Mouse (Mus musculus): ENCODE results near the gene Kcnk7. TPM values are rescaled to one million over a fixed set of nuclear protein-coding genes. Genes with fewer than 3 reads are reported as not detected.
A peak's percentile ranks its signal among the peaks of the same experiment; 100 is the strongest.

The Kcnk7 gene
- total RNA-seq, 2 experiments from 2014 or later = not detected

- DNase-seq (ENCODE audit: low spot score) = no peak
- intact Hi-C loops (cut with DNase I) = no loop called here
Measured at GRCm38 (mm10) chr19:5722848-5723425, 18.8 kb downstream of the Kcnk7 start.

- no peak for DNase-seq (ENCODE audit: low spot score)
- intact Hi-C loops (cut with DNase I) = no loop called here
Measured at GRCm38 (mm10) chr19:5723934-5724548, 19.9 kb downstream of the Kcnk7 start.

DNA sequence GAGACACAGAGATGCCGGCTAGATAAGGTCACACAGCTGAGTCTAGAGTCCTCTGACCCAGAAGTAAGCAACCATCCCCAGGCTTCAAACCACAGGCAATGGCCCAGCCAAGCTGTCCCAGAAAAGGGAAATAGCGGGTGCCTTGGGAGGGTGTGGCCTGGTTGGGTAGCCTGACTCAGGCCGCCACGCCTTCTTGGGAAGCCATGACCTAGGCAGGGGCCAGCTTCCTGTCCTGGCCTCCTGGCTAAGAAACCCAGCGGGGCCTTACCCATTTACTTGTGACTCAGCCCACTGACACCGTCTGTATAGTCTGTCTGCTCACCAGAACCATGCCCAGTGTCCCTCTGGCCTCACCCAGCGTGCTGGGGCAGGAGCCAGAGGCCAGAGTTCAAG lies 20.4 kb downstream of the Kcnk7 start:
- peak; percentile 82 for DNase-seq (ENCODE audit: low spot score)
- intact Hi-C loops (cut with DNase I) = no loop called here

- DNase-seq (ENCODE audit: low spot score) = peak; percentile 72
- intact Hi-C loops (cut with DNase I) = loop anchor here (5.0 kb wide), 2 partner anchors 78 to 122 kb away; no protein-coding TSS in a partner anchor
Measured at GRCm38 (mm10) chr19:5725029-5725707, 21.0 kb downstream of the Kcnk7 start.

DNA sequence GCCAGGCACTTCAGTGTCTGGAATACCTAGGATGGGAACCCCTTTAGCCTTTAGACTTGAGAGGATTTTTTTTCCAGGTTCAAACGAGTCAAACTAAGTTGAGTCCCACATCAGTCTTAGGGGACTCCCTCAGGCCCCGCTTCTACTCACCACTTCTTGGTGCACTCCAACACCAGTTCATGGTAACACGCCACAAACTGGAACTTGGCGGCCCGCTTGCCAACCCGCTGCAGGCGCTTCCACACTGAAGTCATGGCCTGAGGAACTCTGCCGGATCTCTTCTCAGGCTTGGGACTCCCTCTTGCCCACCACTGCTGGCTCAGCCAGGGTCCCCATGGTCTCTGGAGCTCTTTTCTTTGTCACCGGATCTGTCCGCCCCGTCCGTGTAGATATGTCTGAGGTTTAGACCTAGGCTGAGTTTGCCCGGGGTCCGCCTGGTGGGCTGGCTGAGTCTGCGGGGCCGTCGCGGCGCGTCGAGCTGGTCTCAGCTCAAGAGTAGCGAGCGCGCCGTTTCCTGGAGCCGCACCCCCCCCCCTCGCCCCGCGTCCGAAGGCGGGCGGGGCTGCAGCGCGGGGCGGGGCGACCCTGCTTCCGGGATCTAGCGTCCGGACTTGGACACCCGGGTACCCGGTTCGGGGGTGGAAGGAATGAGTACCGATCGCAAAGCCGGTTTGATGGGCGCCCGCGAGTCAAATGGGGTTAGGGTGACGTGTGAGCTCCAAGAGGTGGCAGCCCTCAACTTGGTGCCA lies 21.8 kb downstream of the Kcnk7 start, which contains the start of gene Ehbp1l1:
Ehbp1l1 (minus strand) TSS at position 551 of the 749 bp plus-strand sequence.
- intact Hi-C loops (cut with DNase I) = loop anchor here (5.0 kb wide), 2 partner anchors 79 to 121 kb away; no protein-coding TSS in a partner anchor
- peak; percentile 60 for DNase-seq (ENCODE audit: low spot score)

DNA sequence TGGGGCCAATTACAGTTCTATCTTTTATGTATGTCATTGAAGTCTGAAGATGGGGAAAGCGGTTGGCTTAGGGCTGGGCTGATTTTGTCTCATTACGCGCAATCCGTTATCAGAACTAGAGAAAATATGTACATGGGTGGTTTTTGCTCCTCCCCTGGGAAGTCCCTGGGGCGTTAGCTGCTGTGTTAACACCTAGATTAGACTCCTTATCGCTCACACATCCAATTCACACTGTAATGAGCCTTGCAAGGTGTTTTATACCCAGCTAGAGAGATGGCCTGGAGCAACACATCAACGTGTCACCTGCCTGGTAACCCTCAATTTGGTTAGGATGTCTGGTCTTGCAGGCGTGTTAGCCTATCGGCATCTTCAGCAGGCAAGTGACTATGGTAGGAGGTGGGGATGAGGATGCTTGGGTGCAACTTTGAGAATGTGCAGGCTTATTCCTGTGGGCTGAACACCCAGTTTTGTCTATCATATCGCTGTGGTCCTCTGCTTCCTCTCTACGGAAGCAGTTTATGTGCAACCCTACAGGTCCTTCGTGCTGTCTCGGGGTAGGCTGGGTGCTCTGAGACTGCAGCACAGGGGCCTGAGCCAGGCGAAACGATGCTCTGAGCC lies 22.9 kb downstream of the Kcnk7 start:
- DNase-seq (ENCODE audit: low spot score) = no peak

DNA sequence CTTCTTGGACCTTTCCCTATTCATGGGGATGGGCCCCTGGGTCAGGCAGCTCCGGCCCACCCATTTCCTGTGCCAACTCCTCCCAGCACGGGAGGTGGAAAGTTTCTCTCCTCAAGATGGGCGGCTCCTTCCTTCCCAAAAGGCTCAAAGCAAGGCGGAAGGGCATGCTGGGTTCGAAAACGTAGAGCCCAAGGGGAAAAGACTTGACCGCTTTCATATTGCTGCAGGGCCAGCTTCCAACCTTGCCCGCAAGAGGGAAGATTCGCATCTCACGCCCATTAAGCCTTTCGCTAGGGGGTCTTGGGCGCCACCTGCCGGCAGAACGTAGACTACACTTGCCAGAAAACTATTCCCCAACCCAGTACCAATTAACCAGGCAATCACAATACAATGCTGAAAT lies 23.5 kb downstream of the Kcnk7 start:
- intact Hi-C loops (cut with DNase I) = loop anchor here (1.0 to 5.0 kb wide), 4 partner anchors 16 to 120 kb away; no protein-coding TSS in a partner anchor
- peak; percentile 78 for DNase-seq (ENCODE audit: low spot score)

More for the DNA sequence above, 22.9 kb downstream of the Kcnk7 start:
- intact Hi-C loops (cut with DNase I) = loop anchor here (1.0 to 5.0 kb wide), 3 partner anchors 36 to 120 kb away; no protein-coding TSS in a partner anchor

- DNase-seq (ENCODE audit: low spot score) = no peak
- intact Hi-C loops (cut with DNase I) = loop anchor here (1.0 to 5.0 kb wide), 3 partner anchors 18 to 118 kb away; no protein-coding TSS in a partner anchor
Measured at GRCm38 (mm10) chr19:5728631-5729443, 24.7 kb downstream of the Kcnk7 start.

DNA sequence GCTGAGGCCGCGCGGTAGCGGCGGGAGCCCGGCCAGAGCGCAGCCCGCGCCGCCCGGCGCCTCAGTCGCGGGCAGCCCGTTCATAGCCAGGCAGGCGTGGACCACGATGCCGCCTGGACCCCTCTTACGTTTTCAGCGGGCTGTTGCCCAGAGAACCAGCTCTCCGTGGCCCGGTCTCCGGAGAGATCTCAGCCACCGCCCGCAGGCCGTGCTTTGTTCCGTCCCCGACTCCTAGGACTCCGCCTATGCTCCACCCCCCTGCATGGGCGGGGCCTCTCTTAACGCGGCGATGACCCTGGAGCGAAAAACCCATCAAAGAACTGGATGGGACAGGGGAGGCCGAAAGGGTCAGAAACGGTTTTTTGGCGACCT lies 25.3 kb downstream of the Kcnk7 start, which contains the start of gene Fam89b:
Fam89b (minus strand) TSS at position 210 of the 372 bp plus-strand sequence.
- peak; percentile 83 for DNase-seq (ENCODE audit: low spot score)
- intact Hi-C loops (cut with DNase I) = loop anchor here (5.0 kb wide), 2 partner anchors 82 to 118 kb away; no protein-coding TSS in a partner anchor

GRCm38 (mm10) chr19:5730314-5731186 lies 26.4 kb downstream of the Kcnk7 start:
- intact Hi-C loops (cut with DNase I) = loop anchor here (2.0 kb wide), 1 partner anchor 40 kb away; the partner anchor contains the start of gene Scyl1
- DNase-seq (ENCODE audit: low spot score) = no peak

GRCm38 (mm10) chr19:5731264-5731978 lies 27.3 kb downstream of the Kcnk7 start:
- intact Hi-C loops (cut with DNase I) = loop anchor here (2.0 kb wide), 1 partner anchor 39 kb away; the partner anchor contains the start of gene Scyl1
- peak; percentile 84 for DNase-seq (ENCODE audit: low spot score)

- intact Hi-C loops (cut with DNase I) = no loop called here
- no peak for DNase-seq (ENCODE audit: low spot score)
Measured at GRCm38 (mm10) chr19:5734325-5734724, 30.2 kb downstream of the Kcnk7 start.

GRCm38 (mm10) chr19:5739446-5739845 lies 35.3 kb downstream of the Kcnk7 start:
- intact Hi-C loops (cut with DNase I) = no loop called here

DNA sequence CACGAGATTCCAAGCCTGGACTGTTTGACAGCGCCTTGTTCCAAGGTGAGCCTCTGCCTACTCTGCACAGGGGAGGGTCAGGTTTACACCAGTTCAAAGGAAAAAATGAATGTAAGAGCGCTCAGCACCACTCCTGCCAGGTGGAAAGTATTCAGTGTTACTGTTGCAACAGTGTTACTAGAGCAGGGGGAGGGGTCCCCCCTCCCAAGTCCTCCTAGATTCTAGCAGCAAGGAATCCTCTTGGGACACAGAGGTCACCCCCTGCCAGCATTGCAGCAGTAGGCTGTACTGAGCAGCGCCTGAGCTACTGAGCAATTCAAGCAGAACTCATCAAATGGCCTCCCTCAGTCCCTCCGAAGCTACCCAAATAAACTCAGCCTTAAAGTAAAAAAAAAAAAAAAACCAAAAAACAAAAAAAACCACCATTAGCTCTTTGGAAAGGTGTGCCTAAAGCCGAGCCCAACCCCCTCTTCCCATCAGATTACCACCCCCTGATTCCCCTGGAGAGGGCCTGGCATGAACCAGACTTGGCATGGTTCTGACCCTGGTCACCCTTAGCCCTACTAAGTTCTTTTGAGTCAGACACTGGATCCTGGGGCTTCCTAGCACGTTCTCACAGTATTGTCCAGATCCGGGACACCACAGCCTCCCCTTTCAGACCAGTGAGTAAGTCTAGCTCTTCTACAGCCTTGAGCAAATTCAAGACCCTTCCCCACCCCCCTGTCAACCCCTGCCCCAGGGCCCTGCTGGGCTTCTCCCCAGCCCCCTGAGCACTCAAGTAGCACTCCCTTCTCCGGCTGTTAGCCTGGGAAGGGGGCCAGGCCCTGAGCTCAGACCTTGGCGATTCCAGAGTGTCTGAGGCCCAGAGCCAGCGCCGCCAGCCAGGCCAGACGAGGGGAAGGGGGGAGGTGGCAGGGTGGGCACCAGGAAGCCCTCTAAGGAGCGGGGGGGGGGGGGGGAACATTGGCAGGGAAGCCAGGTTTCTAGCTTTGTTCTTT lies 36.5 kb downstream of the Kcnk7 start, which contains the start of gene Ltbp3:
Ltbp3 (plus strand) TSS at position 585 of the 998 bp plus-strand sequence.
- intact Hi-C loops (cut with DNase I) = no loop called here
- DNase-seq (ENCODE audit: low spot score) = peak; percentile 75

More at GRCm38 (mm10) chr19:5739446-5739845, 35.3 kb downstream of the Kcnk7 start:
- no peak for DNase-seq (ENCODE audit: low spot score)

GRCm38 (mm10) chr19:5741641-5742240 lies 37.6 kb downstream of the Kcnk7 start:
- DNase-seq (ENCODE audit: low spot score) = peak; percentile 83
- intact Hi-C loops (cut with DNase I) = no loop called here
